Mouse (Mus musculus): ENCODE measurements at regions not wholly inside any gene's neighbourhood (a gene's known extent, or its start where the extent isn't known, plus 50 kb on each side); places are given as distances from the start of the nearest gene placed in this dataset.

GRCm38 (mm10) chr15:96817626-96818025 lies 118.1 kb upstream of the Slc38a2 start:
- no peak for TF ChIP-seq CTCF (IDR thresholded peaks at IDR 0.05; ENCODE audit: low read depth)
- no peak for TF ChIP-seq EP300 (IDR thresholded peaks at IDR 0.05; ENCODE audit: low read depth)

All from liver, embryonic 14.5 days (tissue).